Mouse (Mus musculus) liver, adult 2 months (tissue): ENCODE data around the gene Cand2. TPM values are rescaled to one million over a fixed set of nuclear protein-coding genes. Genes with fewer than 3 reads are reported as not detected.
"Not testable (repeated sequence)": the region's sequence is repeated elsewhere in the genome, so short reads cannot be mapped to it uniquely, and the experiment has no call there.

Source experiments
- DNase-seq: peaks from one replicate; pipeline ENCODE4 v3.0.0-alpha.2; 2011; ENCODE audit warnings: low read depth, low spot score; ENCODE audit errors: extremely low read depth
- H3K27ac ChIP-seq: fragments of 200-500 bp; replicated peaks from 2 replicates; pipeline ENCODE4 v1.5.1; 2012; ENCODE audit warnings: low read depth, mild to moderate bottlenecking, control low read depth, inconsistent platforms, low read length; ENCODE audit not compliant: insufficient read depth
- H3K27me3 ChIP-seq: fragments of 200-500 bp; 2 replicates; pipeline ENCODE4 v1.6.1; 2012; ENCODE audit warnings: mild to moderate bottlenecking, moderate library complexity, low read length, inconsistent platforms; ENCODE audit not compliant: control insufficient read depth, insufficient read depth
- H3K36me3 ChIP-seq: fragments of 200-500 bp; 2 replicates; pipeline ENCODE4 v1.6.1; 2012; ENCODE audit warnings: low read length, inconsistent platforms; ENCODE audit not compliant: control insufficient read depth, insufficient read depth
- H3K4me1 ChIP-seq: fragments of 200-500 bp; 2 replicates; pipeline ENCODE4 v1.6.1; 2011; ENCODE audit warnings: low read length; ENCODE audit not compliant: control insufficient read depth, insufficient read depth
- H3K4me3 ChIP-seq: fragments of 200-500 bp; 2 replicates; pipeline ENCODE4 v1.5.1; 2011; ENCODE audit warnings: low read depth, mild to moderate bottlenecking, control low read depth, low read length, moderate library complexity; ENCODE audit not compliant: insufficient read depth
- H3K79me2 ChIP-seq: fragments of 200-500 bp; 2 replicates; pipeline ENCODE4 v1.6.1; 2012; ENCODE audit warnings: inconsistent platforms, mild to moderate bottlenecking, low read length, moderate library complexity; ENCODE audit not compliant: control insufficient read depth, insufficient read depth
- H3K9ac ChIP-seq: fragments of 200-500 bp; 2 replicates; pipeline ENCODE4 v1.6.1; 2012; ENCODE audit warnings: low read depth, mild to moderate bottlenecking, control low read depth, inconsistent platforms, low read length
- CTCF ChIP-seq: fragments of 200-500 bp; IDR thresholded peaks from 2 replicates; pipeline ENCODE4 v1.5.1; 2011; ENCODE audit warnings: low read depth, low read length, control low read depth
- POLR2A ChIP-seq: fragments of 200-500 bp; IDR thresholded peaks from 2 replicates; pipeline ENCODE4 v1.6.1; 2011; ENCODE audit warnings: low read length, control low read depth; ENCODE audit not compliant: insufficient read depth; ENCODE audit errors: extremely low read depth
- WGBS: fragments of 180-500 bp; shearing (Covaris S2); methylation state at CpG from one replicate; pipeline ENCODE4 v1.1.7; 2018; 5-methylcytosine and 5-hydroxymethylcytosine counted together
- polyA plus RNA-seq: library from polyadenylated mRNA; depleted of rRNA; stranded (reverse); fragments of >200 nt; gene quantifications from 2 replicates; pipeline ENCODE4 v1.2.3, GENCODE M21; 2012
- total RNA-seq: library from RNA; depleted of rRNA; stranded (reverse); fragments of >200 nt; gene quantifications from 2 replicates; pipeline ENCODE4 v1.2.3, GENCODE M21; 2014

Cand2 gene
- total and polyA plus RNA-seq, 2 experiments, result 0.18 to 0.57 TPM

DNA sequence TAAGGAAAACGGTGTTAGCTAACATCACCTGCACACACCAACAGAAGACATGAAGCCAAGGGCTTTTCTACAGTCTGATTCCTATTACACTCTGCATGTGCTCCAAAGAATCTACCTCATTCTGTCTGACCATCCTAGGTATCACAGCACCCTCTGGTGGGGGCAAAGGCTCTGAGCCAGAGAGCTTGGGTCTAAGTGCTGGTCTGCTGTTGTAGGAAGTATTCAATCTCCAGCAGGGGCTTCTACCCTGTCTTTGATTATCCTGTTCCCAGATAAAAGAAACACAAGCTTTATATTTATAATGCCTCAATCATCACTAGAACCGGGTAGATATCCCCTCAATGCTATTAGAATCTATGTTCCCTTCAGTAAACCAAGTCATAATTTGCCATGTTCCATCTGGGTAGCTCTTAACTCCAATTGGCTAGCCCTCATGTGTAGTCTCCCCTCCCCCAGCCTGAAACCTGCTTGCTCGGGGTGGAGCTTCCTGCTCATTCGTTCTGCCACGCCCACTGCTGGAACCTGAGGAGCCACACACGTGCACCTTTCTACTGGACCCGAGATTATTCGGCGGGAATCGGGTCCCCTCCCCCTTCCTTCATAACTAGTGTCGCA is 49.6 kb downstream of the Cand2 start:
- peak; percentile 46 for DNase-seq

DNA sequence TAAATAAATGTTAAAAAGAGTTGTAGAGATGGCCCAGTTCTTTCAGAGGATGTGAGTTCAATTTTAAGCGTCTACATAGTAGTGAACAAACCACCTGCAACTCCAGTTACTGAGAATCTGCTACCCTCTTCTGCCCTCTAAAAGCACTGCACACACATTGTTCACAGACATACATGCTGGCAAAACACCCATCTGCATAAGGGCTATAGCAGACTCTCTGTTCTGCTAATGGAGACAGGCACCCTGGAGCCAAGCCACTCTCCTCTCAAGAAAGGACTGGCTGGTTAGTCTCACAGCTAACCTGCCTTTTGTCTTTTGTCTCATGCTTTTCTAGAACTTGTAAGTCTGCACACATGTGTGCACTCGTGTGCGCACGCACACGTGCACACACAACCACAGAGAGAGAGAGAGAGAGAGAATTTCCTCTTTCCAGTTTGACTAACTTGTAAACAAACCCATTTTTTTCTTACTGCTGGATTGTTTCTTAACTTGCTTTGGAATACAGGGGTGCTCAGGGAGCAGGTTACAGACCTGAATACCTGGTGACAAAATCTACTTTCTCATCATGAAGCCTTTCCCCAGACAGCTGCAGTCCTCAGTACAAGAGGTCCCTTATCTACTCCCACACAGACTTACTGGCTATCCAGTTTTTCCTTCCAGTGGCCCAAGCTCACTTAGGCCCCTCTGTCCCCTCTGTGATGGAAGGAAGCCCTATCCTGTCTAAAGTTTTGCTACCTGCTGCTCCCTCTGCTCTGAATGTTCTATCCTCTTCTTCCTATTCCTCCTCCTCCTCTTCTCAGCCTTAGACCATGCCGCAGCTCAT is 56.7 kb downstream of the Cand2 start:
- WGBS, result 91% methylated on average over 6 of the region's 6 CpGs

More for the DNA sequence above, 49.6 kb downstream of the Cand2 start:
- TF ChIP-seq CTCF, result peak; percentile 57
- not testable (repeated sequence) for H3K79me2 ChIP-seq, H3K27me3 ChIP-seq, H3K36me3 ChIP-seq, H3K27ac ChIP-seq, H3K4me3 ChIP-seq, H3K4me1 ChIP-seq, H3K9ac ChIP-seq
- WGBS, result 3% methylated on average over 6 of the region's 11 CpGs

DNA sequence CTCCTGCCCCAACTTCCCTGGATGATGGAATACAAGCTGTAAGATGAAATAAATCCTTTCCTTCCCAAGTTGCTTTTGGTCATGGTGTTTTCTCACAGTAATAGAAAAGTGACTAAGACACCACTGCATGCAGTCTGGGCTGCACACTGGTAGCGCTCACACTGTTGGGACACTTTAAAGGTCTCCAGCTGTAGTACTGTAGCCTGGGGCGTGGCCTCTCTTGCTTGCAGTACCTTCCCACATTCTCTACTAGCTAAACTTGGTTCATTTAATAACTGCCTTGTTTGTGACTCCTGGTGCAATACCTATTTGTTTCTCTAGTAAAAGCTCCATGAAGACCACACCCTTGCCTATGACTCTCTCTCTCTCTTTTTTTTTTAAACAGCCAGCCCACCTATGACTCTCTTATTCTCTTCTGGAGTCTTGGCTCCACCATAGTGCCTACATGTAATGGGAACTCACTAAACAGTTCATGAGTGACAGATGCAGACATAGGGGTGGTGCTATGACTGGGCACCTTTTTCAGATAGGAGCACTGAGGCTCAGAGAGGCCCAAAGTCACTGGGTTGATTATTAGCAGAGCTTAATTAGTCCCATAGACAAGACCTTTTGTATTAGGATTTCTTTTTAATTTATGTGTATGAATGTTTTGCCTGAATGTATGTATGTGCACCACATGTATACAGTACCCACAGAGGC is 58.0 kb downstream of the Cand2 start:
- Histone ChIP-seq H3K79me2 (no peaks in the 10 kb centered on the region), H3K27ac (no peak overlapping the region), H3K36me3 (no peaks in the 10 kb centered on the region), H3K27me3 (no peaks in the 10 kb centered on the region), H3K9ac (no peak overlapping the region), H3K4me1 (no peaks in the 10 kb centered on the region), H3K4me3 (no peak overlapping the region)
- 91% methylated on average over 2 of the region's 2 CpGs for WGBS
- TF ChIP-seq POLR2A (no peak), CTCF (no peak)
- DNase-seq, result no peak

More for the DNA sequence above, 56.7 kb downstream of the Cand2 start:
- no peak for TF ChIP-seq POLR2A
- no peak for TF ChIP-seq CTCF
- Histone ChIP-seq H3K4me1 (no peaks in the 10 kb centered on the region), H3K9ac (no peak overlapping the region), H3K27me3 (no peaks in the 10 kb centered on the region), H3K27ac (no peak overlapping the region), H3K36me3 (no peaks in the 10 kb centered on the region), H3K4me3 (no peak overlapping the region), H3K79me2 (no peaks in the 10 kb centered on the region)
- DNase-seq, result no peak

DNA sequence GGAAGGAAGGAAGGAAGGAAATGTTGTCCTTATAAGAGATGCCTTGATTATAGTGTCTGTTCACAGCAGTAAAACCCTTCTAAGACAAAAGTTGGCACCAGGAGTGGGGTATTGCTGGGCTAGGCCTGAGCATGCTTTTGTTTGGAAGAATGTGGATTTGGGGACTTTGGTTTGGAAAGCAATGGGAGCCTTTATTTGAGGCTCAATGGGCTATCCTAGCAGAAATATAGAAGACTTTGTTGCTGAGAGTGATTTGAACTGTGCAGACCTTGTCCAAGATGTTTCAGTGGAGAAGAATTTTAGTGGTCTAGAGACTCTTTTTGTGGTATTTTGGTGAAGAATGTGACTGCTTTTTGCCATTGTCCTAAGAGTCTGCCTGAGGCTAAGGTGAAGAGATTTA is 59.5 kb downstream of the Cand2 start:
- Histone ChIP-seq H3K4me1 (no peaks in the 10 kb centered on the region), H3K27ac (no peak overlapping the region), H3K36me3 (no peaks in the 10 kb centered on the region), H3K79me2 (no peaks in the 10 kb centered on the region), H3K4me3 (no peak overlapping the region), H3K9ac (no peak overlapping the region), H3K27me3 (no peaks in the 10 kb centered on the region)
- TF ChIP-seq POLR2A (no peak), CTCF (no peak)
- DNase-seq, result no peak

DNA sequence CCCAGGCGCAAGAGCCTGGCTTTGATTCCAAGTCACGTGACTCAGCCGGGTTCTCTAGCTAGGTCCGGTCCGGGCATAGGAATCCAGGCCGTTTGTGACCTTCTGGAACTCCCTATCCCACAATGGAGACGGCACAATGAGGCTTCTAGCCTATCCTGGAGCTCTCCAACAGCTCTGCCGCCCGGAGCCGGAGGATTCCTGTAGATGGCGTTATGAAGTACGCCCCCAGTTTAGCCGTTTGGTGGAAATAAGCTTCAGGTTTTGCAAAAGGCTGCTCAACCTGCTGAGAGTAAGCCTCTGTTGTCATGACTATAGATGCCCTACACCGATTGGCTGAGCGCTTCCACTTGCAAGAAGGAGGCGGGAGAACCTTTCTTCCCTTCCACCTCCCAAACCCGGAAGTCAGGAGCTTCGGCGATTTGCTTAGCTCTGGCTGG is 63.8 kb downstream of the Cand2 start, which contains the start of gene Efcab12:
Gene Efcab12, minus strand, starts transcription at position 252 of the 437 bp plus-strand sequence.
- peak within 1 kb of the TSS; percentile 29; the same call in 1 of the 2 replicates for H3K9ac ChIP-seq
- no peaks in the 10 kb centered on the region for H3K36me3 ChIP-seq
- WGBS, result 3% methylated on average over 19 of the region's 19 CpGs
- H3K4me1 ChIP-seq, result no peaks in the 10 kb centered on the region
- no peak for TF ChIP-seq POLR2A
- TF ChIP-seq CTCF, result no peak
- no peaks in the 10 kb centered on the region for H3K79me2 ChIP-seq
- no peak within 1 kb of the TSS for H3K27ac ChIP-seq
- H3K27me3 ChIP-seq, result no peaks in the 10 kb centered on the region
- peak within 1 kb of the TSS; percentile 21; the same call in 1 of the 2 replicates for H3K4me3 ChIP-seq
- peak; percentile 76 for DNase-seq

DNA sequence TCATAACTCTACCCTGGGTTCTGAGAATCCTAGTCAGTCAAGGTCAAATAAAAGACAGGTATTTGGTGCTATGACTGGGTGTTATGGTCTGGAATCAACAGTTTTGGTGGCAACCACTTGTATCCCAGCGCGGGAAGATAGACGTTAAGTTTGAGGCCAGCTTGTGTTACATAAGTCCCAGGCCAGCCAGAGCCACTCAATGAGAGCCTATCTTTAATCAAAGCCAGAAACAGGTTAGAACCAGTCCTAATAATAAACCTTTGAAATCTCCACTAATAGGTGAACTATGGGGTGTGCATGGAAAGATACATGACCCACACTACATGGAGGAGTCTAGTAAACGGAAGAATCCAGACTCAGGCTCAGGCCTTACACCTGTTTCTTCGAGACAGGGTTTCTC is 64.4 kb downstream of the Cand2 start:
- no peaks in the 10 kb centered on the region for H3K27me3 ChIP-seq
- H3K4me3 ChIP-seq, result no peak overlapping the region
- no peaks in the 10 kb centered on the region for H3K4me1 ChIP-seq
- no peaks in the 10 kb centered on the region for H3K79me2 ChIP-seq
- DNase-seq, result no peak
- H3K27ac ChIP-seq, result no peak overlapping the region
- no peaks in the 10 kb centered on the region for H3K36me3 ChIP-seq
- TF ChIP-seq POLR2A (no peak), CTCF (no peak)
- H3K9ac ChIP-seq, result no peak overlapping the region
- 72% methylated on average over 5 of the region's 5 CpGs for WGBS
